Mouse (Mus musculus) kidney, postnatal 4 days (tissue): ENCODE measurements around the gene Cdc25b.
"Not testable (repeated sequence)": the region's sequence is repeated elsewhere in the genome, so short reads cannot be mapped to it uniquely, and the experiment has no call there.

Experiments used
- DNase-seq, 2 experiments: peaks; one replicate each; pipeline ENCODE4 v3.0.0; 2021; ENCODE audit warnings: mixed read lengths in 2 of 2

Gene Cdc25b

GRCm38 (mm10) chr2:131196606-131197316 is 10.0 kb downstream of the Cdc25b start:
- no peak for DNase-seq

- DNase-seq: no peak
Observed at GRCm38 (mm10) chr2:131200710-131201109, 14.0 kb downstream of the Cdc25b start.

DNA sequence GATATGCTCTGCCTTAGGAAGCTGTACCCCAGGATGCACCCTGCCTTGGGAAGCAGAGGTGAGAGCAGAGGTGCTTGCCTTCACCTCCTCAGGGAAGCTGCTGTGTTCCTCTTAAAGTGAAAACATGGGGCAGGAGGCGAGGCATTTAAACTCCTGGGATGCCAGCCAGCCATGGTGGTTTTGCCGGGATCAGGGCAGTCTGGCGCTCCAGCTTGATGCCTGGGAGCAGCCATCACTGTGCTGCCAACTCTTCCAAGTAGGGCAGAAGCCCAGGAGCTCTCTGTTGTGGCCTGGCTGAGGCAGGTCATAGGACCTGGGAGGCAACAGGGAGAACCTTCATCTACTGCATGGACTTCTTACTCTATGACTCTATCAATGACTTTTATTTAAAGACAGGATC is 14.5 kb downstream of the Cdc25b start:
- DNase-seq: no peak

- DNase-seq: no peak
Observed at GRCm38 (mm10) chr2:131203816-131204409, 17.2 kb downstream of the Cdc25b start.

GRCm38 (mm10) chr2:131204410-131204981 is 17.7 kb downstream of the Cdc25b start:
- peak; percentile 91 to 95 for DNase-seq

GRCm38 (mm10) chr2:131205521-131206182 is 18.9 kb downstream of the Cdc25b start:
- no peak for DNase-seq

DNA sequence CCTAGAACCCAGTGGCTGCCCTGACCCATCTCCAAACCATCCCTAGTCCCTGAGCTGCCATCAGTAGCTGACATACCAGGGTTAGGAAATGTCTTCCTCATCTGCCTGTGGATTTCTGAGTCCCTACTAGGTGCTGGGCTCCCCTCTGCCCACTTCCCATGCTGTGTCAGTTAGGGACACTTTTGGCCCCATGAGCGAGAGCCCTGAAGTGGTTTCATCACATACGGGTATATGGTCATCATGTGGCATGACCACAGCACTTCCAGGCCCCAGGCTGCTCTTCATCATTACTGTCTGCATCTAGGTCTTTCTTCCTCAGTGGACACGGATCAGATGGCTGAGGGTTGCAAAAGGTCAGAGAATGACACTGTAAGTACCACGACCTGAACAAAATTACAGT is 20.0 kb downstream of the Cdc25b start, which contains the start of gene Ap5s1:
TSS of gene Ap5s1 (plus strand) at position 301 of the 400 bp plus-strand sequence.
- no peak for DNase-seq

DNA sequence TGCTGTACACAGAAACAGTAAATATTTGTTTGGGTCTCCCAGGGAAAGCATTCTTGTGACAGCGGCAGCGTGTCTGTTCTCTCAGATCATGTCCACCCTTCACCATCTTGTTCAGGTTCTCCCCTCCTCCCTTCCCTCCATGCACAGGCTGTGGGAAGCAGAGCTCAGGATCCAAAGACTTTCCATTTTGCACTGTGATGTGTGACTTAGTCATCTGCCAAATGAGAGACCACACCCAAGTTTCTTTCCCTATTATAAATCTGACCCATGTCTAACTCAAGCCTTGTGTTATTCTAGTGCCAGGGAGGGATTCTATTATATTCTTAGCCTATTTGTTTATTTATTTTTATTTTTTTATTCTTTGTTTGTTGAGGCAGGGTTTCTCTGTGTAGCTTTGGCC is 21.6 kb downstream of the Cdc25b start:
- DNase-seq: no peak

- no peak for DNase-seq
Observed at GRCm38 (mm10) chr2:131209125-131209795, 22.5 kb downstream of the Cdc25b start.

DNA sequence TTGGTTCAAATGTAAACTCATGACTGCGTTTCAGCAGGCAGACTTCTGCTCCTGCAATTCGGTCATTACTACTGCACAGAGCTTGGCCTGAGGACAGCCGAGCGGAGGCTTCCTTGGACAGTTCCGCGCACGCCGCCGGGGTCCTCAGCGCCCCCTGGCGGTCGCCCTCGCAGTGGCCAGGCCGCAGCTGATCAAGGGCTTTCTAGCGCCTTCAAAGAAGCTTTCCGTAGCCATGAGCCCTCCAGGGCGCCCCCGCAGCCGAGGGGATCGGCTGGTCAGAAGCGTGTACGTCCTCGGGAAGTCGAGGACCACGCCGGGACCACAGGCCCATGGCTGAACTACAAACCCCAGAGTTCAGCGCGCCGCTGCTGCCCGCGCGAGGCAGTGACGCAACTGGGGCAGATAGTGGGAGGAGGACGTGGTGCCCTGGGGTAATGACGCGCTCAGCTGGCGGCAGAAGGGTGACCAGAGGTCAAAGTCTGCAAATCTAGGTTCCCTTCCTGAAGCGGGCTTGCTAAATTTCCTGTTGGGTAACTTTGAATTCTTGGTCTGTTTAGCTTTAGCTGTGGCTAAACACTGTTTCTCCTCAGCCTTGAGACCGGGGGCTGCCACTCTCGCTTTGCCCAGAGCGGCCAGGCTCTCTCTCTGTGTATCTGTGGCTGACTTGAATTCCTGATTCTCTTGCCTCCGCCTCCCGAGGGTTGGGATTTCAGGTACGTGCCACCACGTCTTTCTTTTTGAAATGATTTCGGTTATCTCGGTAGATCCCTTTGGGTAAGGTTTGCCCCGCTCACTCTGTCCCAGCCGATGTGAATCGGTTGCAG is 23.4 kb downstream of the Cdc25b start:
- DNase-seq: peak; percentile 97

GRCm38 (mm10) chr2:131211026-131211615 is 24.4 kb downstream of the Cdc25b start:
- DNase-seq: peak; percentile 33 to 34

GRCm38 (mm10) chr2:131213773-131214172 is 27.0 kb downstream of the Cdc25b start:
- DNase-seq: no peak

DNA sequence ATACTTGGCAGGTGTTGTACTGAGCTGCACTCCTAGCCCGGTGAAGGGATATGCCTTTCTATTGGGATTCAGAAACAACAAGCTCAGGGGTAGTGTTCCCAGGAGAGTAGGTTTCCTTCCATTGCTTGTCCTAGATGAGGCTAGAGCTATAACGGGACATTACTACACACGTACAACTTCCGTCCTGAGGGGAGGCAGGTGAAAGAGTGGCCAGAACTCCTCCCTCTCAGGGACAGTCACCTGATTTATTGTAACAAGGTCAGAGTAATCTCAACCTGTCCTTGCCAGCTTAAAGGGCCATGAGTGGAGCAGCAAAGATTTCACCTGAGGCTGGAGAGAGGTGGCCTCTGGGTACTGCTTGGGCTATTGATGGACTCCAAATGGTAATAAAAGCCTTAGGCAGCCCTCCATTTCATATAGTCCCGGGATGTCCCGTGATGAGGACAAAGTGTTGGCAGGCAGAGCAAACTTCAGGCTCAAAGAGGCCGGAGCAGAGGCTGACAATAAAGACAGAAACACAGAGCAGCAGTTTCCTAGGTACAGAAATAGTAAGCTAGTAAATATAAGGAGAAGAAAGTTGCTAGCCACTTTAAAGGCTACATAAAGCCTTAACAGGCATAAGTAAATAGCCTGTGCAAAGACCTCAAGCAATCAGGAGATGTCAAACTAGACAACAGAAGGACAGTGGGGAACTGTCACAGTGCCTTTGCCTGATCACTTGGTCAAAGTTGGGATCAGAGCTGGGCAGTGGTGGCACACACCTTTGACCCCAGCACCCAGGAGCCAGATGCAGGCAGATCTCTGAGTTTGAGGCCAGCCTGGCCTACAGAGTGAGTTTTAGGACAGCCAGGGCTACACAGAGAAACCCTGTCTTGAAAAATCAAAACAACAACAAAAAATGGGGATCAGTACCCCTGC is 29.5 kb downstream of the Cdc25b start:
- DNase-seq: no peak

DNA sequence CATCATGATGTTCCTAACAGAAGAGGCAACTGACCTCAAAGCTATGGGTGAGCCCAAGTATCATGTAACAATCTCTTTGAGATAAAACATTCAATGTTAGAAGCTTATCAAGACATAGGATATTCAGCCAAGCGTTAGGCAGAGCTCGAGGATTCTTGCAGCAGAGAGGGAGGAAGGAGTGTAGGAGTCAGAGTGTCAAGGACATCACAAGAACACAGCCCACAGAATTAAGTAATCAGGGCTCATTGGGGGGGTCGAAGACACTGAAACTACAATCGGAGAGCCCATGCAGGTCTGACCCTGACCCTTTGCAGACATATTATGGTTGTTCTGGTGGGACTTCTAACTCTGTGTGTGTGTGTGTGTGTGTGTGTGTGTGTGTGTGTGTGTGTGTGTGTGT is 33.3 kb downstream of the Cdc25b start:
- DNase-seq: no peak

DNA sequence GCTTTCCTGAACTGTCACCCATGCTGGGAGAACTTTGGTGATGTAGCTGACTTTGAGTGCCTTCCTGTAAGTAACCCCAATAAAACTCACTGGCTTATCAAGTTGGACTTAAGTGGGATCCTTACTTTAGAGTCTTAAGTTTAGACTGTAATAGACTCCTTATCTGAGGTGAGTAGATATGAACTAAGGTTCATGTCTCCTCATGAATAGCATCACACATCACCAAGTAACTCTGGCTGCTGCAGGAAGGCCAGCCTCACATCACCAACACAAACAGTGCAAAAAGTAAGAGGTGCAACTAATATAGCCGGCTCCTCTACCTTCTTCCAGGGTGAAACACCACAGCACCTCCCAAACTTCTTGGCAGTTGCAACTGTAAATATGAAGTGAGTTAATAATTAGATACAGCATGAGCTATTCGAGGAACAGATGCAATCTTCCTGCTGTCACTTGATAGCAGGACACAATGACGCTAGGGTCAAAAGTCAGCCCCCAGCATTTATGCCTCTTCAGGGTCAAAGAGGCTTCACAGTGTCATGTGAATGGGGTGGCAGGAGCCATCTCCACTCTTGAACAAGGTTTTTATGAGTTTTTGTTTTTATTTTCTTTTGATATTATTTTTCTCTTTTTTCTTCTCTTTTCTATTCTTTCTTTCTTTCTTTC is 35.2 kb downstream of the Cdc25b start:
- DNase-seq: no peak

DNA sequence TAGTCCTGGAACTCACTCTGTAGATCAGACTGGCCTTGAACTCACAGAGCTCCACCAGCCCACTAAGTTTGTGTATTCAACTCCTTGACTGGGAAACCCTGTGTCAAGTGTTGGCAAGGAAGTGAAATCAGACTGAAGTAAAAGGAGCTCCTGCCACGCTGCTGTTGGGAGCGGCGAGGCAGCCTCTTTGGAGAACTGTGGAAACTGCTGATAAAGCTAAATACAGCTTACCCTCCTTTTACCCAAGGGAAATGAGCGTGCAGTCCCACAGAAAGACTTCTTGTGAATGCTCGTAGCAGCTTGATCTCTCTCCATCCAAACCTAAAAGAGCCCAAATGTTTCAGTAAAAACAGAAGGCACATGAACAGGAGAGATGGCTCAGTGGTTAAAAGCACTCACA is 35.8 kb downstream of the Cdc25b start:
- DNase-seq: peak in 1 of 2 experiments; percentile 27

DNA sequence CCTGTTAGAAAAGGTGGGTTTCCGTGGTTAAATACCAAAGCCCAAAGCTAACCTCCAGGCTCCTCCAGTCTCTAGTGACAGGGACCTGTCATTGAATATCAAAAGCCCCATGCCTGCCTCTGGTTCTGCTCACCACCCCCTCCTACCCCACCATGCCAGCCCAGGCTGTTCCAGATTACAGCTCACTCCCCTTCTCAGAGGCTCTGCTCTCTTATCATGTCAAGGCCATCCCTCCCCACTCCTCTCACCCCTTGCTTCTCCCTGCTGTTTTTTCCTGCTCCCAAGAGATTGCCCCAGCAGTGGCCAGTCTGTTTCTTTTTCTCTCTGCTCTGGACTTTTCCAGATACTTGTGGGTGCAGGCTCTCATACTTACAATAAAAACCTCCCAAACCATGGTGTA is 36.8 kb downstream of the Cdc25b start:
- DNase-seq: no peak

- peak; percentile 45 to 71 for DNase-seq
Observed at GRCm38 (mm10) chr2:131225178-131225577, 38.4 kb downstream of the Cdc25b start.

GRCm38 (mm10) chr2:131226669-131227068 is 39.9 kb downstream of the Cdc25b start:
- DNase-seq: not testable (repeated sequence)

GRCm38 (mm10) chr2:131227243-131227642 is 40.5 kb downstream of the Cdc25b start:
- no peak for DNase-seq
